Mouse (Mus musculus) olfactory bulb, adult 2 months (tissue): Measurements from ENCODE around the gene Stk10. TPM values are rescaled to one million over a fixed set of nuclear protein-coding genes. Genes with fewer than 3 reads are reported as not detected.

ENCODE experiments used
- H3K27ac ChIP-seq: fragments of 200-500 bp; 2 replicates; pipeline ENCODE4 v1.5.1; 2012; ENCODE audit warnings: low read depth, low read length; ENCODE audit not compliant: insufficient read depth
- H3K4me1 ChIP-seq: fragments of 200-500 bp; 2 replicates; pipeline ENCODE4 v1.6.1; 2012; ENCODE audit warnings: low read length; ENCODE audit not compliant: control insufficient read depth, insufficient read depth
- H3K4me3 ChIP-seq: fragments of 200-500 bp; 2 replicates; pipeline ENCODE4 v1.5.1; 2012; ENCODE audit warnings: mild to moderate bottlenecking, low read depth, low read length, moderate library complexity; ENCODE audit not compliant: insufficient read depth
- CTCF ChIP-seq: fragments of 200-500 bp; IDR thresholded peaks from 2 replicates; pipeline ENCODE4 v1.5.1; 2012; ENCODE audit warnings: low read depth, mild to moderate bottlenecking, low read length, moderate library complexity; ENCODE audit not compliant: insufficient read depth
- POLR2A ChIP-seq: fragments of 200-500 bp; IDR thresholded peaks from 2 replicates; pipeline ENCODE4 v1.6.1; 2012; ENCODE audit warnings: mild to moderate bottlenecking, low read depth, low read length, moderate library complexity; ENCODE audit not compliant: insufficient read depth
- WGBS: fragments of 180-500 bp; shearing (Covaris S2); methylation state at CpG from one replicate; pipeline ENCODE4 v1.1.7; 2018; 5-methylcytosine and 5-hydroxymethylcytosine counted together
- polyA plus RNA-seq: library from polyadenylated mRNA; stranded (reverse); fragments of >200 nt; gene quantifications from 2 replicates; pipeline ENCODE4 v1.2.4, GENCODE M21; 2012; ENCODE audit warnings: low replicate concordance; ENCODE audit not compliant: missing spikeins, insufficient read depth, insufficient read length

Stk10 gene
- polyA plus RNA-seq, 1 experiment, result not detected

GRCm38 (mm10) chr11:32552401-32553090 lies 19.4 kb downstream of the Stk10 start:
- H3K27ac ChIP-seq, result no peak overlapping the region
- TF ChIP-seq CTCF (no peak), POLR2A (no peak)
- H3K4me3 ChIP-seq, result no peak overlapping the region
- WGBS, result 74% methylated on average over 13 of the region's 13 CpGs
- H3K4me1 ChIP-seq, result peaks cover 13% of the 10 kb centered on the region

DNA sequence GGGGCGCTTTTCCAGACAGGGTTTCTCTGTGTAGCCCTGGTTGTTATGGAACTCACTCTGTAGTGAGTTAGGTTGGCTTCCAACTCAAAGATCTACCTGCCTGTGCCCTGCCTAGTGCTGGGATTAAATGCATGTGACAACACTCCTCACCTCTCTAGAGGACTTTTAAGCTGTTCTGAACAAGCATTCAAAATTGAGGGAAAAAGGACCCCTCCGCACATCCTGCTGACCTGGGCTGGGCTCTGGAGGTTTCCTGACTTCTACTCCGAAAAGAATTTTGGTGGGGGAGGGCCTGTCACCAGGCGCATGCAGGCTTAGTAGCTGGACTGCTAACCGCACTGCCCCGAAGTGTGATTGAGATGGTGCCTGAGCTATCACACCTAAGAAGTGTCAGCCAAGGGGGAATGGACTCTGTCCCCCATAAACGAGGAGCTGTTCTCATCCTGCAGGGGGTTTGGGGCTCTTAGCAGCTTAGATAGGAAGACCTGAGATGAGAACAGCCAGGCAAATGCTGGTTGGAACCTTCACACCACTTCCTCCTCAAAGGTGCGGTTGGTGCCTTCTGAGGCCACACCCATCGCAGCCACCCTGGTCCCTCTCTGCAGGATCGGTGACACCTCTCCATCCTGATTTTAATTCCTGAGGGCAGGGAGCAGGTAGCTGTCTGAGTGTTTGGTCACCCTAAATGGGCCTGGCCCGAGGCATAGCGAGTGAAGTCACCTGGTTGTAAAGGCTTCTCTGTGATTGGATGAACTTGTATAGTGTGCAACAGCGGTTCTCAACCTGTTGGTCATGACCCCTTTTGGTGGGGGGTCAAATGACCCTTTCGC lies 20.4 kb downstream of the Stk10 start:
- 87% methylated on average over 14 of the region's 14 CpGs for WGBS
- H3K27ac ChIP-seq, result no peak overlapping the region
- H3K4me1 ChIP-seq, result peaks cover 11% of the 10 kb centered on the region
- no peak overlapping the region for H3K4me3 ChIP-seq
- TF ChIP-seq POLR2A (no peak), CTCF (no peak)

DNA sequence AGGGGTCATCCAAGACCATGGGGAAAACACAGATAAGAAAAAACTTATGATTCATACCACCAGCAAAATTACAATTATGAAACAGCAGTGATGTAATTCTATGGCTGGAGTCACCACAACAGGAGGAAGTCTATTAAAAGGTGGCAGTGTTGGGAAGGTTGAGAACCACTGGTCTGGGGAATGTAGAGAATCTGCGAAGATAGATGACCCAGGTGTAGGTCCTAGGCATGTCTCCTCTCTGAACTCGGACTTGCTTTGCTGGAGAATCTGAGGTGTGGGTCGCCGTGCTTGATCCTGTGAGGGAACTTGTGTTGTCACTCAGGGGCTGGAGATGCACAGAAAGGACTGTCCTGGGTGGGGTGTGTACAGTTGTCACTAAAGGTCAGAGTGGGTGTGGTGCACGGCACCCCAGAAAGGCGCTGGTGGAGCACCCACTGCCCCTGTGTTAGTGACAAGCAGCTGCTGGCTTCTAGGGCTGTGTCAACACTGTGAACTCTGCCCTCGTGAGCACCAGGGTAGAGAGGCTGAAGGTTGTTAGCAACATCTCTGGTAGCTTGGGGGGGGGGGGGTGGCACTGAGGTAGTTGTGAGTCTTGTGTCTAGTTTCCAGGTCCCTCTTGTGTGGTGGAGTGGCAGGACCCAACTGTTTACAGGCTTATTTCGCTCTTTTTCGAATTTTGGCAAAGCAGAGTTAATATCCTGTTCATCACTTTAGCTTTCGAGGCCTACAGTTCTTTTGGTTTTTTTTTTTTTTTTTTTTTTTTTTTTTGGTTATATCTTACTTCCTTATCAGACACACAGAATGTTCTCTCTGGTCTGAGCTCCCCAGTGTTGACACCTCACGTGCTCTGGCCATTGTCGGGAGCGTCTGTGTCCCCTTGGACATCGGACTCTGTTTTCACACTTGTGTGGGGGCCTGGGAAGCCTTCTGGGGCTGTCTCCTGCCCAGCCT lies 21.3 kb downstream of the Stk10 start:
- Histone ChIP-seq H3K4me1 (peaks cover 8% of the 10 kb centered on the region), H3K27ac (no peak overlapping the region), H3K4me3 (no peak overlapping the region)
- TF ChIP-seq CTCF, result no peak
- no peak for TF ChIP-seq POLR2A
- WGBS, result 94% methylated on average over 14 of the region's 14 CpGs

- 95% methylated on average over 12 of the region's 12 CpGs for WGBS
- Histone ChIP-seq H3K27ac (no peak overlapping the region), H3K4me1 (peaks cover 8% of the 10 kb centered on the region), H3K4me3 (no peak overlapping the region)
- TF ChIP-seq POLR2A (no peak), CTCF (no peak)
Observed at GRCm38 (mm10) chr11:32555103-32555689, 22.1 kb downstream of the Stk10 start.

- WGBS, result 70% methylated on average over 10 of the region's 10 CpGs
- TF ChIP-seq POLR2A (no peak), CTCF (no peak)
- no peak overlapping the region for H3K4me3 ChIP-seq
- H3K27ac ChIP-seq, result no peak overlapping the region
- peaks cover 8% of the 10 kb centered on the region for H3K4me1 ChIP-seq
Observed at GRCm38 (mm10) chr11:32556333-32556990, 23.4 kb downstream of the Stk10 start.

GRCm38 (mm10) chr11:32558026-32558425 lies 24.9 kb downstream of the Stk10 start:
- no peak overlapping the region for H3K4me3 ChIP-seq
- WGBS, result 99% methylated on average over 4 of the region's 4 CpGs
- H3K4me1 ChIP-seq, result peaks cover 3% of the 10 kb centered on the region; the same call in 1 of the 2 replicates
- TF ChIP-seq CTCF, result no peak
- TF ChIP-seq POLR2A, result no peak
- no peak overlapping the region for H3K27ac ChIP-seq

DNA sequence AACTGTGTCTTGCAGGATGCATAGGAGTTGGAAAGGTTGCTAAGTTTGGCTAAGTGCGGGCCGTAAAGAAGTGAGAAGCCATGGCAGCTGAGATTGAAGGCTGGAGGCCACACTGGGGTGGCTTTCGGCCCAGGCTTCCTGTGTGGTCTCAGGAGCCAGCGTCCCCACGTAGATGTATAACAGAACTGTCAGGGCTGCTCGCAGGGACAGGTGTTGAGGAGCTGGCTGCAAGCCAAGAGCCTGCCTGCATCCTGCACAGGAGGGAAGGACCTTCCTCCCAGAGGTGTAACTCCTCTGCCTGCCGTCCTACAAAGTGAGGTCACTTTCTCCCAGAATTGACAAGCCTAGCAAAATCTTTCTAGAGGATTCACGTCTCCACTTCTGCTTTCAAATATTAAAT lies 25.6 kb downstream of the Stk10 start:
- H3K4me1 ChIP-seq, result peaks cover 2% of the 10 kb centered on the region; the same call in 1 of the 2 replicates
- 72% methylated on average over 8 of the region's 8 CpGs for WGBS

More for the DNA sequence above, 25.6 kb downstream of the Stk10 start:
- Histone ChIP-seq H3K4me3 (no peak overlapping the region), H3K27ac (no peak overlapping the region)
- TF ChIP-seq CTCF (no peak), POLR2A (no peak)
